ENCODE assay signal across 10 mouse cellular contexts in genomic region chr5:104039154-104039932, GRCm38 (mm10). TPM values are rescaled to one million over a fixed set of nuclear protein-coding genes. Genes with fewer than 3 reads are reported as not detected.
DNase-seq lines count a peak whose midpoint lies in the region; ATAC-seq and TF ChIP-seq lines count a peak whose summit lies in the region.
"Had no signal": no experiment of that assay in that cellular context is flagged by ENCODE, and none has a peak within 500 bp of the region (broad histone marks: within the 10 kb centered on the region; RNA-seq: fewer than 3 reads in every experiment).

No protein-coding gene starts in this region.

- no peaks in the 10 kb centered on the region for H3K9me3 ChIP-seq in heart, embryonic 10.5 days
- no peaks in the 10 kb centered on the region for H3K9me3 ChIP-seq in MEL (replicated peaks; ENCODE audit: insufficient read depth, low read length)
- H3K9me3 ChIP-seq in stomach, embryonic 16.5 days (replicated peaks; ENCODE audit: control insufficient read depth, low read length): no peaks in the 10 kb centered on the region
- H3K9me3 ChIP-seq: stomach, embryonic 15.5 days had no signal

- H3K27ac ChIP-seq in heart, embryonic 10.5 days: no peak overlapping the region
- no peak overlapping the region for H3K27ac ChIP-seq in MEL (ENCODE audit: control insufficient read depth, low read depth, low read length)
- no peak overlapping the region for H3K27ac ChIP-seq in stomach, embryonic 16.5 days (ENCODE audit: low read length)
- H3K27ac ChIP-seq: stomach, embryonic 15.5 days had no signal

- ATAC-seq in stomach, embryonic 16.5 days (ENCODE audit: insufficient read depth, low FRiP score): peak; percentile 13; the same call in 1 of the 2 replicates

- WGBS in heart, embryonic 10.5 days: 58% methylated on average over 6 of the region's 6 CpGs
- 59% methylated on average over 6 of the region's 6 CpGs for WGBS in stomach, embryonic 16.5 days

- H3K79me2 ChIP-seq in MEL (ENCODE audit: control insufficient read depth, insufficient read depth, low read length, poor library complexity): no peaks in the 10 kb centered on the region

- H3K36me3 ChIP-seq in heart, embryonic 10.5 days: no peaks in the 10 kb centered on the region
- peaks cover 0 to 11% of the 10 kb centered on the region in 2 experiments; a peak in 2 of 4 replicates for H3K36me3 ChIP-seq in MEL (ENCODE audit: control insufficient read depth in 1 of 2, insufficient read depth in 2 of 2, low read length in 2 of 2)
- no peaks in the 10 kb centered on the region for H3K36me3 ChIP-seq in stomach, embryonic 16.5 days (ENCODE audit: control insufficient read depth, insufficient read depth, low read length)
- H3K36me3 ChIP-seq: stomach, embryonic 15.5 days had no signal

- no peak overlapping the region for H3K4me2 ChIP-seq in stomach, embryonic 16.5 days (ENCODE audit: low read depth, low read length)
- H3K4me2 ChIP-seq: stomach, embryonic 15.5 days had no signal

- H3K9ac ChIP-seq in MEL (ENCODE audit: control insufficient read depth, low read depth, low read length, poor library complexity, severe bottlenecking): no peak overlapping the region
- no peak overlapping the region for H3K9ac ChIP-seq in stomach, embryonic 16.5 days (ENCODE audit: low read length)
- H3K9ac ChIP-seq: stomach, embryonic 15.5 days had no signal

- TF ChIP-seq CTCF in MEL (IDR thresholded peaks at IDR 0.05 in 2 of 3, conservative IDR thresholded peaks at IDR 0.05 in 1 of 3; ENCODE audit: control insufficient read depth in 1 of 3, insufficient read depth in 1 of 3, low read depth in 2 of 3, low read length in 3 of 3, poor library complexity in 1 of 3, severe bottlenecking in 1 of 3): peak; percentile 54 to 79 (median 75)

- TF ChIP-seq EP300 in MEL (IDR thresholded peaks at IDR 0.05; ENCODE audit: low read depth in 1 of 2, low read length in 2 of 2): peak in 1 of 2 experiments; percentile 27; a peak in 1 of 4 replicates

- no peak overlapping the region for H3K4me3 ChIP-seq in heart, embryonic 10.5 days
- H3K4me3 ChIP-seq in MEL (ENCODE audit: control insufficient read depth in 1 of 2, insufficient read depth in 1 of 2, low read depth in 2 of 2, low read length in 2 of 2): no peak overlapping the region
- no peak overlapping the region for H3K4me3 ChIP-seq in stomach, embryonic 16.5 days (replicated peaks; ENCODE audit: low read length)
- H3K4me3 ChIP-seq: stomach, embryonic 15.5 days had no signal

- H3K27me3 ChIP-seq in heart, embryonic 10.5 days (ENCODE audit: insufficient read depth, poor library complexity, severe bottlenecking): no peaks in the 10 kb centered on the region
- H3K27me3 ChIP-seq in MEL (ENCODE audit: control insufficient read depth in 1 of 2, insufficient read depth in 2 of 2, low read length in 2 of 2): no peaks in the 10 kb centered on the region
- no peaks in the 10 kb centered on the region for H3K27me3 ChIP-seq in stomach, embryonic 16.5 days (ENCODE audit: control insufficient read depth, insufficient read depth, low read length)
- H3K27me3 ChIP-seq: stomach, embryonic 15.5 days had no signal

- peak; percentile 75 for TF ChIP-seq RAD21 in MEL (IDR thresholded peaks at IDR 0.05; ENCODE audit: low read depth, low read length)

- no peak for TF ChIP-seq POLR2A in MEL (IDR thresholded peaks at IDR 0.05; ENCODE audit: control insufficient read depth in 1 of 2, insufficient read depth in 1 of 2, low read depth in 1 of 2, low read length in 2 of 2, poor library complexity in 1 of 2)

- DNase-seq in heart, adult 8-10 months (ENCODE audit: low spot score): peak; percentile 46
- no peak for DNase-seq in heart, embryonic 10.5 days (ENCODE audit: low spot score)
- DNase-seq in MEL (ENCODE audit: low read depth, low spot score): peak; percentile 65
- DNase-seq in c-Kit-positive CD71-positive TER-119-negative erythroid progenitor cells, embryonic 14.5 days (ENCODE audit: low read depth): peak; percentile 44
- peak; percentile 44 for DNase-seq in induced T-regulatory cell, adult 2 months (ENCODE audit: low read depth)
- DNase-seq in lung, adult 18-20 months: peak; percentile 58 to 68
- no peak for DNase-seq in ovary, postnatal 10 days (ENCODE audit: low spot score)

- H3K4me1 ChIP-seq in heart, embryonic 10.5 days: peaks cover 6% of the 10 kb centered on the region; the same call in 1 of the 2 replicates
- H3K4me1 ChIP-seq in MEL (ENCODE audit: control insufficient read depth in 1 of 2, insufficient read depth in 2 of 2, low read length in 2 of 2): peaks cover 4 to 12% of the 10 kb centered on the region in 2 experiments
- no peaks in the 10 kb centered on the region for H3K4me1 ChIP-seq in stomach, embryonic 16.5 days (ENCODE audit: control insufficient read depth, insufficient read depth, low read length)
- H3K4me1 ChIP-seq: stomach, embryonic 15.5 days had no signal

TF ChIP-seq in MEL, 35 proteins besides CTCF, POLR2A, EP300 and RAD21:
- TF ChIP-seq ZC3H11A (IDR thresholded peaks at IDR 0.05; ENCODE audit: low read depth, low read length) (peak; percentile 87), GABPA (IDR thresholded peaks at IDR 0.05; ENCODE audit: low read depth, low read length) (no peak), GATA1 (IDR thresholded peaks at IDR 0.05; ENCODE audit: low read depth, low read length) (peak; percentile 62), SMC3 (IDR thresholded peaks at IDR 0.05; ENCODE audit: low read depth, low read length) (peak; percentile 84)

RNA-seq across cellular contexts. Expression of gene Nudt9, which starts 6.8 kb away (rescaled TPM):
- 10 to 100 TPM; 53.8 to 58.9 (median 56.7) TPM for total RNA-seq in heart, adult 8-10 months (2022)
- polyA plus RNA-seq in heart, embryonic 10.5 days (2016; fragmentation: Nextera tagmentation; extraction: Ambion mirVana): 55.5 and 68.7 TPM in 2 replicates
- total RNA-seq in MEL (2012; rRNA removed): 83.2 and 102 TPM in 2 replicates
- polyA plus RNA-seq in MEL (2012; ENCODE audit: insufficient read depth in 1 of 2, insufficient read length in 2 of 2, low read depth in 1 of 2, low replicate concordance in 2 of 2, missing spikeins in 1 of 2): 100 to 1,000 TPM in 1 of 2 experiments, not detected in 1; 125 TPM
- polyA plus RNA-seq in stomach, embryonic 16.5 days (2015; fragmentation: Nextera tagmentation; extraction: Ambion mirVana): 55.9 and 61.7 TPM in 2 replicates

RNA-seq across cellular contexts. Expression of gene Hsd17b11, which starts 17.6 kb away (rescaled TPM):
- 10 to 100 TPM; 26.5 to 30.0 (median 27.4) TPM for total RNA-seq in heart, adult 8-10 months (2022)
- 2.5 and 3.6 TPM in 2 replicates for polyA plus RNA-seq in heart, embryonic 10.5 days (2016; fragmentation: Nextera tagmentation; extraction: Ambion mirVana)
- 8.7 and 11.2 TPM in 2 replicates for total RNA-seq in MEL (2012; rRNA removed)
- 10 to 100 TPM in 1 of 2 experiments, not detected in 1; 16.0 TPM for polyA plus RNA-seq in MEL (2012; ENCODE audit: insufficient read depth in 1 of 2, insufficient read length in 2 of 2, low read depth in 1 of 2, low replicate concordance in 2 of 2, missing spikeins in 1 of 2)
- polyA plus RNA-seq in stomach, embryonic 16.5 days (2015; fragmentation: Nextera tagmentation; extraction: Ambion mirVana): 7.0 and 7.8 TPM in 2 replicates

RNA-seq across cellular contexts. Expression of gene Gm17660, which starts 38.1 kb away (rescaled TPM):
- total RNA-seq in heart, adult 8-10 months (2022): not detected
- polyA plus RNA-seq in heart, embryonic 10.5 days (2016; fragmentation: Nextera tagmentation; extraction: Ambion mirVana): not detected in 2 replicates
- total RNA-seq in MEL (2012; rRNA removed): not detected in 2 replicates
- not detected for polyA plus RNA-seq in MEL (2012; ENCODE audit: insufficient read depth in 1 of 2, insufficient read length in 2 of 2, low read depth in 1 of 2, low replicate concordance in 2 of 2, missing spikeins in 1 of 2)
- polyA plus RNA-seq in stomach, embryonic 16.5 days (2015; fragmentation: Nextera tagmentation; extraction: Ambion mirVana): 0.57 TPM in 1 of 2 replicates, not detected in the other
- polyA plus RNA-seq: limb, embryonic 11.5 days; stomach, embryonic 15.5 days had no signal

Comparison
In these comparisons a context has a peak if more than half of its experiments do, and no peak if none do; other contexts are left out.
1. DNase-seq: peak in heart, adult 8-10 months (single experiment), MEL (single experiment), c-Kit-positive CD71-positive TER-119-negative erythroid progenitor cells, embryonic 14.5 days (single experiment), induced T-regulatory cell, adult 2 months (single experiment) and lung, adult 18-20 months (2 of 2); none in heart, embryonic 10.5 days (single experiment) and ovary, postnatal 10 days (single experiment).